Mouse (Mus musculus): ENCODE data around the gene Fhl5. TPM values are rescaled to one million over a fixed set of nuclear protein-coding genes. Genes with fewer than 3 reads are reported as not detected.

Fhl5 gene
- polyA plus RNA-seq, 1 experiment from 2014 or later = not detected

Other genes with a start within 250 kb of the Fhl5 start
- 33.2 and 39.1 TPM in 2 replicates for gene Ufl1, start 38.9 kb upstream of the Fhl5 start, polyA plus RNA-seq (2014; fragmentation: Nextera tagmentation; extraction: Ambion mirVana)